Mouse (Mus musculus): ENCODE measurements at regions not wholly inside any gene's neighbourhood (a gene's known extent, or its start where the extent isn't known, plus 50 kb on each side); places are given as distances from the start of the nearest gene placed in this dataset.

DNA sequence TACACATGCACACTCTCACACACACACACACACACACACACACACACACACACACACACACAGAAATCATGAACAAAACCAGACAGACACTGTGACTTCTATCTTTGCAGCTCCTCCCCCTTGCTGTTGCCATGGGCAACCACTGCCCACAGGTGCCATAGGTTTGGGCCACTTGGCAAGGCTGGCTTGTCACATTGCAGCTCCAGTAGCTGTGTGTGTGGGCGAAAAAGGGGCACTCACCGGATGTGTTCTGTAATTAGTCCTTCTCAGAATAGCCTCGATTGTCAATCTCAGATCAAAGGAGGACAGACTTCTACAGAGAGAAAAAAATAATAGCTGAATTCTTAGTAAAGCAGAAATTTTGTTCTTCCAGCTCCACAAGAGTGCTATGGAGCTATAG lies 79.8 kb upstream of the Trib2 start:
- peak; percentile 80 for ATAC-seq (ENCODE audit: poor library complexity, severe bottlenecking)

DNA sequence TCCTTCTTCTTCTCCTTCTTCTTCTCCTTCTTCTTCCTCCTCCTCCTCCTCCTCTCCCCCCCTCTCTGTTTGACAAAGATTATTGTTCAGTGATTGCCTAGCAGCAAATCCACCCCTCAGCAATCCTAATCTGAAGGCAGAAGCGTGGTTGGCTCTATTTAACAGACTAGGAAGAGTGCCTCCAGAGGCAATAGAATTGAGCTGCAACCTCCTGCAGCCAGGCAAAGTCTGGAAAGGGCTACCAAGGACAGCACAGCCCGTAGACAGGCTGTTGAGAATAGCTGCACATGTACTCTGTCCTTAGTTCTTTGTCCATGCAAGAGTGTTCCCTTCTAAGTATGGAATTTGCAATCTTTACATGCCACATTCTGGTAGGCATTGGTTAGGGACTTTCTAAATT lies 78.5 kb upstream of the Trib2 start:
- ATAC-seq (ENCODE audit: poor library complexity, severe bottlenecking) = no peak

DNA sequence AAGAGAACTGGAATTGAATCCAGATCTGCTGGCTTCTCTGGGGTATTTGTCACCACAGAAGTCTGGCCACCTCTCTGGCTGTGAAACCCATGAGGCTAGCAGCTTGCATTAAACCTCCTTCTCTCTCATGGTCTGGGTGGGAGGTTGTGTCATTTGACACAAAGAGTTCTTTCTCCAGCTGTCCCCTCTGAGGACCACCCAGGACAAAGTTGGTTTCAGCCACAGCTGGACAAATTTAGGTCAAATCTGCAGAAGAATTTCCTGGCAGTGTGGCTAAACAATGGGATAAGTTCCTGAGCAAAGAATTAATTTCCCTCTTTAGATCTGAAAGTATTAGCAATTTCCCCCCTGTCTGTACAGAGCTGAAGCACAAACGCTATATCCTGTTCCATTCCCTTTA lies 73.9 kb upstream of the Trib2 start:
- ATAC-seq (ENCODE audit: poor library complexity, severe bottlenecking) = no peak

DNA sequence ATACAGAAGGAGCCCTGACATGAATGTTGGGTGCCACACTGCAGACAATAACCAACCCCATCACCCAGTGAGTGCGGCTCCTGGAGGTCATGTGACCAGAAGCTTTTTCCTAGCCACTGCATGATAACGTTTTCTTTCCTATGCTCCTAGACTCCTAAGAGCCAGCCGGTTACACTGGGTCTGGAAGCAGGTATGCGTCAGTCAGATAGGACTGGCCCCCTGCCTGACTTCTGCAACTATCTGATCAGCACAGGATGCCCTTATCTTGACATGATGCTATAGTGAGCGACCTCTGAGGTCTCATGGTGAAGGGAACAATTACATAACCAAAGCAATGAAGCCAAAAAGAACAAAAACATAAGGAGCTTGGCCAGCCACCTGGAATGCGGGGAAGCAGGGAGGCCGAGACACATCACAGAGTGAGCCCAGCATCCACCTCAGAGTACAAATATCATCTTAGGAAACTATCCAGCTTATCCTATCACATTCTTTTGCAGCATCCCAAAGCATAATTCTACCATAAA lies 63.2 kb upstream of the Trib2 start:
- no peak for ATAC-seq (ENCODE audit: poor library complexity, severe bottlenecking)
